Mouse (Mus musculus) gastrocnemius, postnatal 36 days (tissue): ENCODE data around the gene Syce1l. TPM values are rescaled to one million over a fixed set of nuclear protein-coding genes. Genes with fewer than 3 reads are reported as not detected.

ENCODE experiments used
- DNase-seq, 2 experiments: peaks; one replicate each; pipeline ENCODE4 v3.0.0; 2022
- intact Hi-C: fragments of 180-260 bp; cut with DNase I; formaldehyde crosslinking; loops from one replicate; pipeline ENCODE4 v1.15.1; 2025
- total RNA-seq, 2 experiments: library from RNA; stranded (reverse); gene quantifications; 2 replicates each; pipeline ENCODE4 v1.2.3; 2021

Gene Syce1l
- total RNA-seq, 2 experiments from 2014 or later = not detected

DNA sequence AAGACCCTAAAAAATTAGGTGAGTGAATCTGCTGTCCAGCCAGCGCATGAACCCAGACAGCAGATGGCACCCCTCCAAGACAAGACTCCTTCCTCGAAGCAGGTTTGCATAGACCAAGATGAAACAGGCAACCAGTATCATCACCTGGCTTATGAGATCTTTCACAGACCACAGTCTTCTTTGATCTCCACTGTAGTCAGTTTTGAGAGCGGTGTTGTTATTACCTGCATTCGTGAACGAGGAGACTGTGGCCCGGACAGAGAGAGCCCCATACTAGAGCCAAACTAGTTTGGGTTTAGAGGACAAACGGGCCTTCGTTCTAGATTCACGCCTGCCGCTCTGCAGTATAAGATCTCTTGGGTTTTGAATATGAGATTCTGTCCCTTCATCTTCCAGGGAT is 26.9 kb downstream of the Syce1l start:
- intact Hi-C loops = loop anchor here (10.0 kb wide), 4 partner anchors 175 to 765 kb away; partner anchors contain the start of genes Adamts18 and Wwox
- DNase-seq = no peak

DNA sequence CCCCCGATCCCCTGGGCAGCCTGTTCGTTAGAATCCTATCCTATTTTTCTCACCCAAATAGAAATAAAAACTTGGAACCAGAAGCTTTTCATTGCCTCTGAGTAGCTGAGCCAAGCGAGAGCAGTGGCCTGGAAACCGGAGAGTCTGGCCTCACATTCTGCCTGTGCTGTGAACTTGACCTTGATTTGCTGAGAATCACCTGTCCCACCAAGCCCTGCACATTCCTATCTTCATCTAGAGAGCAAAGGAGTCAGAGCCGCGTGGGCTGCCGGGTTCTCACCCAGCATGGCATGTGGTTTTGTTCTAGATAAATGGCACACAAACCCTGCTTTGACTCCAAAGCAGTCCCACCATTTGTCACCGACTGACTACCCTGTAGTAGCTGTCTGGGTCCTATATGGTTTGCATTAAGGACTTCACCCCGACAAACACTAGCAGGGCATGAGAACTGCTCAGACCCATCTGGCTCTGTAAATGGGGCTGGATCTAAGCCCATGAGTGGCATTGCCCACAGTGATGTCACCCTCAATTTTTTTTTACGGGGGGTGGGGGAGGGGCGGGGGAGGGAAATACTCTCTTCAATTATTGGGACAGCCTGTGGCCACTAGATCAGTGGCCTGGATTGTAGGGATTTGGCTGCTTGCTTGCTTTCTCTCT is 29.7 kb downstream of the Syce1l start:
- intact Hi-C loops = no loop called here
- DNase-seq = no peak

DNA sequence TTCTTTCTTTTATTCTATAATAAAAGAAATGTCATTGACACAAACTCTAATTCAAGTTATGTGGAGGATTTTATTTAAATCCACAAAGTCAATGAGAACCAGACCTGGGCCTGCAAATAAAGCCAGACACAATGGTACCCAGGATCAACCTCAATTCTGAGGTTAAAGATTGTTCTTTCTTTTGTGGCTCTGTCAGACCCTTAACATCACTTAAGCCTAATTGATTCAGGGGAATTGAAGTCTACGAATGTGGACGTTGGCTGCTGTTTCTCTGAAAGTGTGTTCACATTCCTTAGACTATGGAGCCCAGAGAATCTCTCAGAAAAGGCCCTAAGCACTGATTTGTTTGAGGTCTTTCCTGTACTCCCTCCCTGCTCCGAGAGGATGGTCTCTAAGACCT is 30.3 kb downstream of the Syce1l start:
- DNase-seq = no peak
- intact Hi-C loops = no loop called here

DNA sequence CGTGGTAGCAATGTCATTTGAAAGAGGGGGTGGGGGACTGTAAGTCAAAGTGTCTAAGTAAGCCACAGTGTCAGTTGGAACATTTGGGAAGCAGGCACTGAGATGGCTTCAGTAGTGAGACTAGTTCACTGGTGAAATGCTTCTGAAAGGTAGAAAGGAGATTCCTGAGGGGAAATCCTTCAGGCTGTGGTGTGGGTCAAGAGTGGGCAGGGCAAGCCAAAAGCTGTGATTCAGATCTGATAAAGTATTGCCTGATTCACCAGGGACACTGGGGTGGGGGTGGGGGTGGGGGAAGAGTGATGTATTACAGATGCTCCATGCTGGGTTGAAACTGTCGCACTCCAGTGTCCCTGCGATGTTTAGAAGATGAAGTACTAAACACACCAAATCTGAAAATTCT is 31.6 kb downstream of the Syce1l start:
- no peak for DNase-seq
- intact Hi-C loops = no loop called here

DNA sequence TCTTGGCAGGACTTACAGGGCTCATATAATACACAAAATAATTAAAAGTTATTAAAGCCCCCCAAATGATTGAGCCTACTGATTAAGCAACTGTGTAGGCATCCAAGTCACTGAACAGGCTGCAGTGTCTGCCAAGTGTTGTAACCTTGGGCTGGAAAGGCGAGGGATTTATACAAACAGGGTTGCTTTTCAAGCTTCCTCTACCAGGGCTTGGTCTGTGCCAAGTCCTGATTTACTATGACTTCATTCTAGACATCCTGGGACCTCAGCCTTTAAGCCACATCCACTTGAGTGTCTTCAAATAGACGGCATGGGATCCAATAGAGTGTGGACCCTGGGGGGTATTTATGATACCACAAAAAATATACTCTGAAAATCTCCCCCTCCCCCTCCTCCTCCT is 32.3 kb downstream of the Syce1l start:
- intact Hi-C loops = no loop called here

DNA sequence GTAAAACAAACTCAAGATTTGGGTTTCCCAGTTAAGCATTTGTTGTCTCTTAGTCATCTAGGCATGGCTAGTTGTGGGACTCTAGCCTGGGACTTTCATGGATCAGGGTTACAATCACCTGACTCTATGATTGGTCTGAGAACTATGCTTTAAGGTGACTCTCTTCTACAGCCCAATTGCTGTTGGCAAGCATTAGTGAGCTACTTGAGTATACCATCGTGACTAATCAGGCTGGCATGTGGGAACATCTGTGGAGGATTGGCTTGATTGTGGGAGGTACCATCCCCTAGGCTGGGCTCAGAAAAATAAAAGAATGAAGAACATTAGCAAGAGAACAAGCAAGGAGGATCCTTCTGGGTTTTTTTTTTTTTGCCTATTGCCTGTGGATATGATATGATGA is 33.8 kb downstream of the Syce1l start:
- intact Hi-C loops = no loop called here
- DNase-seq = no peak

More for the DNA sequence above, 32.3 kb downstream of the Syce1l start:
- DNase-seq = no peak

DNA sequence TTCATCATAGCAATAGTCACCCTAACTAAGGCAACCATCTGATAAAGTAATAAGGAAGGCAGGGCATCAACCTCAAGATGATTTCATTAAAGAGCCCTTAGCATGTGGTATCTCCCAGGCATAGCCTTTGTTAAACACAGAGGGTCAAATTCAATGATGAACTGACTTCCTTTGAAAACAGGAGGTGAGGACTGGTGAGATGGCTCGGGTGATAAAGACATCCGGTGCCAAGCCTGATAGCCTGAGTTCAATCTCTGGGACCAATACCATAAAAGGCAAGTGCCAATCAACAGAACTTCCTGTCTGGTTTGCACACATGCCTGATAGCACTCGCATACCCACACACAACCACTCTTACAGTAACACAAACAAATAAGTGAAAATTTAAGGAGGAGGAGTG is 36.3 kb downstream of the Syce1l start:
- intact Hi-C loops = no loop called here
- no peak for DNase-seq

DNA sequence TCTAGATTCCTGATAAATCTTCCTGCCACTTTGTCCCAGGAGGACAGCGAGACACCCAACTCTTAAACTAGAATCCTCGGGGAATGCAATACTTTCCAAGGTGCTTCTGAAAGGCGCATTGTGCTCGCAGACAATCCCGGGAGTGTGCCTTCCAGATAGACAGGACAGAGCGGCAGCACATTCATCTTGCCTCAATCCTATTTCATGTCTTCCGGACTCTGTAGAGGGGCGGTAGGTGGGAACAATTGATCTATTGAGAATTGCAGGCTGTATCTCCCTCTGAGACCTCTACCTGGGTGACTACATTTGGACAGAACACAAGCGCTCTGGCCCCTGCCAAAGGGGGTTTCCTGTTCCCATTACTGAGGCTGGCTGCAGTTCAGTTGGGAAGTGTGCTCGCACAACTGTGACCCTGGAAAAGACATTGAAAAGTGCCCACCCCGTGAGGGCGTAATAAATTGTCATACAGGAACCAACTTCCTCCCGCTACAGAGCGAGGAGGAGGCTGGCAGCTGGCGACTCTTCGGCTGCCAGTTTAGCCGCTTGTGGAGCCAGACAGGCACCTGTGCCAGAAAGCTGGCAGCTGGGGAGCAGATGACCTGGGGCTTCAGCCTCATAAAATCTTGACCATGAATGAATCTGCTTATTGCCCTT is 45.0 kb downstream of the Syce1l start:
- no peak for DNase-seq

DNA sequence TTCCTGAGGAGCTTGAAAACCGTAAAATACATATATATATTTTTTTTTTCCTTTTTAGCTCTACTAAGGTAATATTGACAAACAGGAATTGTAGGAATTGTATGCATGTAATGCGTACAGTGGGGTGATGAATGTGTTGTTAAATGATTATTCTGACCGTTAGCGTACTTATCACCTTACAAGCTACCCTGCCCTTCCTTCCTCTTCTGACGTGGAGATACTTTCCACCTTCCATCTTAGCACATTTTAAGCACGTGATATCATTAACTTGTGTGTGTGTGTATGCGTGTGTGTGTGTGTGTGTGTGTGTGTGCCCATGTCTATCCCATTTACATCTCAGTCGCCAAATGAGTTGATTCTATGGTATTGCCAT is 45.5 kb downstream of the Syce1l start:
- intact Hi-C loops = no loop called here
- no peak for DNase-seq

More for the DNA sequence above, 45.0 kb downstream of the Syce1l start:
- intact Hi-C loops = no loop called here

DNA sequence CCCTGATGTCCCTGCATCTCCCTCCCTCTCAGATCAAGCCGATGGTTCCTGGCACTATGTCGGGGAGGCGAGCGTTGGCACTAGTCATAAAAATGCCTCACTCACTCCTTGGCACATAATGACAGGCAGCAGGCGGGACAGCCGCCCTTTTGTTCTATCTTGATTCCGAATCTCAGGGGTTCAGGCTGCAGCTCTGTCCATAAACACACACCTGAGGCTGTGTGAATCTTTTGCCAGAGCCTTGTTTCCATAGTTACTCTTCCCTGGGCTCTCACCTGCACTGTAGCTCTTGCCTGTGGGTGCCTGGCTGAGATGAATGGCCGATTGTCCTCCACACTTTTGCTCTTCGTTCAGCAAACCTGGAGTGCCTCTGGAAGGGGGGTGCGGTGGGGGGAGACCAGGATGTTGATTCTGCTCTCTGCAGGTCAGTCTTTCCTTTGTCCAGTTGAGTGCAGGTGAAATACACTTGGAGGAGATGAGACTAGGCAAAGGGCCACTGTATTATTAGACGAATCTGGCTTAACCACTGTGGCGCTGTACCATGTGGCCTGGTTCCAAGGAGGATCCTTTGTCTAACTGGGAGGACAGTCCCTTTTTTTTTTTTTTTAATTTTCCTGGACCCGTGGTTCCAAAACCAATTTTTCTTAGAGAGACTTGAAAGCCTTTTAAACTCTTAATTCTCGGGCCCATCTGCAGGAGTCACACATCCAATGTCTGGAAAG is 48.8 kb downstream of the Syce1l start:
- DNase-seq = no peak
- intact Hi-C loops = no loop called here

DNA sequence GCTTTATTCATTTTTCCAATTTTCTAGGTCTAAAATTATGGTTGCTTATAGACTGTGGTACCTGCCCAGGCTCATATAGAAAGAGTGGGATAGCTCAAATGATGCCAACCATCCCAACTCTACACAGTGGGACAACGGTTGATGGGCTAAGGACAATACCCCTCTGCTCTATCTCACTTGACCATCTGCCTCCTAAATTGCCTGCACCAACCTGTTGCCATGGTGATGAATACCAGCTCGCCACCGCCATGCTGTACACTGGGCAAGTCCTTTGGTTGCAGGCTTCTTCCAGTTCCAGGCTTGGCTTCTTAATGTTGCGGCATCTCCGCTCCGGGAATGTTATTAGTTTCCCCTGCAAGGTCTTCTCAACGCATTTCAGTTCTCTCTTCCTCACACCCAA is 62.0 kb downstream of the Syce1l start:
- DNase-seq = no peak
- intact Hi-C loops = no loop called here

Other genes with a start within 250 kb of the Syce1l start
- gene Mon1b, start 7.6 kb upstream of the Syce1l start, total RNA-seq = 1 to 10 TPM; 2.4 to 3.3 TPM
- under 1 TPM; 0.05 to 0.26 TPM for gene Adamts18, start 205.5 kb downstream of the Syce1l start, total RNA-seq